18 mouse cellular contexts compared by ENCODE assay signal in the genomic region with DNA sequence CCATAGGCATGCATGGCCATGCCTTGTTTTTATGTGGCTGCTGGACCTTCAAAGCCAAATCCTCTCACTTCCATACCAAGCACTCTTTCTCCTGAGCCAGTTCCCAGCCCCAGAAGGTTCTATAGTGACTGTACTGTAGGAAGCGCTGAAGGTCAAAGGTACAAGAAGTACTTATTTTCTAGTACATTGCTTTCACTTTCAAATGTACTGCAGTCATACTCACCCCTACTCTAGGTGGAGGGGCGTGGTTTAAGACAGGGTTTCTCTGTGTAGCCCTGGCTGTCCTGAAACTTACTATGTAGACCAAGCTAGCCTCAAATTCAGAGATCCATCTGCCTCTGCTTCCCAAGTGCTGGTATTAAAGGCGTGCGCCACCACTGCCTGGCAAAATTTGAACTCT. TPM values are rescaled to one million over a fixed set of nuclear protein-coding genes. Genes with fewer than 3 reads are reported as not detected.
A peak's percentile ranks its signal among the peaks of the same experiment; 100 is the strongest.
DNase-seq lines count a peak whose midpoint lies in the region; ATAC-seq and TF ChIP-seq lines count a peak whose summit lies in the region.
"Had no signal": no experiment of that assay in that cellular context is flagged by ENCODE, and none has a peak within 500 bp of the region (broad histone marks: within the 10 kb centered on the region; RNA-seq: fewer than 3 reads in every experiment).

No protein-coding gene starts in this region.

- no peak for TF ChIP-seq CTCF in ES-Bruce4 (IDR thresholded peaks at IDR 0.05; ENCODE audit: low read depth, low read length)

- H3K4me3 ChIP-seq in ES-Bruce4 (ENCODE audit: low read depth, low read length) = no peak overlapping the region
- no peak overlapping the region for H3K4me3 ChIP-seq in hindbrain, embryonic 14.5 days (replicated peaks; ENCODE audit: low read length)
- H3K4me3 ChIP-seq: embryonic facial prominence, embryonic 13.5 days; forebrain, embryonic 15.5 days; heart, embryonic 10.5 days; hindbrain, embryonic 10.5 days; limb, embryonic 12.5 days; liver, embryonic 12.5 days; midbrain, embryonic 10.5 days had no signal

- no peaks in the 10 kb centered on the region for H3K36me3 ChIP-seq in ES-Bruce4 (ENCODE audit: control insufficient read depth, insufficient read depth, low read length, poor library complexity, severe bottlenecking)
- no peaks in the 10 kb centered on the region for H3K36me3 ChIP-seq in hindbrain, embryonic 14.5 days (replicated peaks; ENCODE audit: control insufficient read depth, insufficient read depth)
- H3K36me3 ChIP-seq: embryonic facial prominence, embryonic 13.5 days; forebrain, embryonic 15.5 days; heart, embryonic 10.5 days; hindbrain, embryonic 10.5 days; limb, embryonic 12.5 days; liver, embryonic 12.5 days; midbrain, embryonic 10.5 days had no signal

- H3K27me3 ChIP-seq in ES-Bruce4 (ENCODE audit: control insufficient read depth, insufficient read depth, low read length, poor library complexity, severe bottlenecking) = no peaks in the 10 kb centered on the region
- no peaks in the 10 kb centered on the region for H3K27me3 ChIP-seq in hindbrain, embryonic 14.5 days (ENCODE audit: control insufficient read depth, insufficient read depth, low read length)
- H3K27me3 ChIP-seq: embryonic facial prominence, embryonic 13.5 days; forebrain, embryonic 15.5 days; limb, embryonic 12.5 days; liver, embryonic 12.5 days had no signal

- peak; percentile 30 for DNase-seq in A20 (ENCODE audit: low read depth, low spot score)
- DNase-seq in frontal cortex, adult 2 months (ENCODE audit: extremely low spot score in 1 of 2, low spot score in 1 of 2) = no peak
- no peak for DNase-seq in urinary bladder, adult 18-20 months (ENCODE audit: low spot score in 2 of 2)
- DNase-seq in hindbrain, embryonic 14.5 days (ENCODE audit: low spot score) = no peak
- DNase-seq in gastrocnemius, postnatal 25 days = no peak
- DNase-seq: cerebellum, adult 8-10 months; lung, embryonic 14.5 days; lung, postnatal 4 days had no signal

- TF ChIP-seq POLR2A in ES-Bruce4 (IDR thresholded peaks at IDR 0.05; ENCODE audit: insufficient read depth, low read length) = no peak

- H3K27ac ChIP-seq in ES-Bruce4 (ENCODE audit: insufficient read depth, low read length) = peak overlapping the region; percentile 90
- H3K27ac ChIP-seq in hindbrain, embryonic 14.5 days = no peak overlapping the region
- H3K27ac ChIP-seq: embryonic facial prominence, embryonic 13.5 days; forebrain, embryonic 15.5 days; heart, embryonic 10.5 days; hindbrain, embryonic 10.5 days; limb, embryonic 12.5 days; liver, embryonic 12.5 days; midbrain, embryonic 10.5 days had no signal

- TF ChIP-seq EP300 in ES-Bruce4 (IDR thresholded peaks at IDR 0.05; ENCODE audit: insufficient read depth, low read depth, low read length) = no peak

- no peak overlapping the region for H3K4me2 ChIP-seq in hindbrain, embryonic 14.5 days (replicated peaks)
- H3K4me2 ChIP-seq: embryonic facial prominence, embryonic 13.5 days; forebrain, embryonic 15.5 days; limb, embryonic 12.5 days; liver, embryonic 12.5 days; lung, embryonic 14.5 days had no signal

- H3K4me1 ChIP-seq in ES-Bruce4 (ENCODE audit: control insufficient read depth, insufficient read depth, low read length) = peaks cover 5% of the 10 kb centered on the region
- H3K4me1 ChIP-seq in hindbrain, embryonic 14.5 days (replicated peaks; ENCODE audit: control insufficient read depth, insufficient read depth, low read length) = no peaks in the 10 kb centered on the region
- H3K4me1 ChIP-seq: embryonic facial prominence, embryonic 13.5 days; forebrain, embryonic 15.5 days; heart, embryonic 10.5 days; hindbrain, embryonic 10.5 days; limb, embryonic 12.5 days; liver, embryonic 12.5 days; midbrain, embryonic 10.5 days had no signal

- peak overlapping the region; percentile 59 for H3K9ac ChIP-seq in ES-Bruce4 (ENCODE audit: low read depth, poor library complexity, severe bottlenecking)
- no peak overlapping the region for H3K9ac ChIP-seq in hindbrain, embryonic 14.5 days
- H3K9ac ChIP-seq: embryonic facial prominence, embryonic 13.5 days; forebrain, embryonic 15.5 days; limb, embryonic 12.5 days; liver, embryonic 12.5 days; lung, embryonic 14.5 days had no signal

- ATAC-seq in activated CD4-positive, CD25-positive, alpha-beta regulatory T cell, adult 4 months = peak; percentile 97
- ATAC-seq in megakaryocyte progenitor cell, adult 5-6 weeks (replicated peaks; ENCODE audit: poor library complexity) = 0 out of 2 replicates have a peak, but pooled peaks have one; percentile 31
- no peak for ATAC-seq in hindbrain, embryonic 14.5 days (ENCODE audit: low FRiP score)
- ATAC-seq: forebrain, embryonic 15.5 days; liver, embryonic 12.5 days had no signal

- WGBS in hindbrain, embryonic 14.5 days = 91% methylated on average over 4 of the region's 4 CpGs

- H3K9me3 ChIP-seq in ES-Bruce4 (replicated peaks; ENCODE audit: control insufficient read depth, insufficient read depth, low read length, poor library complexity, severe bottlenecking) = no peaks in the 10 kb centered on the region
- no peaks in the 10 kb centered on the region for H3K9me3 ChIP-seq in hindbrain, embryonic 14.5 days (ENCODE audit: control insufficient read depth, low read length)
- H3K9me3 ChIP-seq: embryonic facial prominence, embryonic 13.5 days; forebrain, embryonic 15.5 days; heart, embryonic 10.5 days; hindbrain, embryonic 10.5 days; limb, embryonic 12.5 days; liver, embryonic 12.5 days; midbrain, embryonic 10.5 days had no signal

RNA-seq across cellular contexts. Expression of gene Helz, which starts 8.7 kb away (rescaled TPM):
- 75.1 and 75.2 TPM in 2 replicates for polyA plus RNA-seq in ES-Bruce4 (2011; ENCODE audit: insufficient read depth, insufficient read length, low read depth, missing spikeins)
- polyA plus RNA-seq in activated CD4-positive, CD25-positive, alpha-beta regulatory T cell, adult 4 months (2017; shearing (Covaris generic)) = 10 to 100 TPM; 23.9 to 30.6 TPM
- total RNA-seq in megakaryocyte progenitor cell, adult 5-6 weeks (2015) = 25.4 and 27.1 TPM in 2 replicates
- 17.6 and 27.3 TPM in 2 replicates for total RNA-seq in megakaryocyte progenitor cell, adult 5-6 weeks (2017)
- polyA plus RNA-seq in frontal cortex, adult 2 months (2012; rRNA removed) = 16.3 and 16.6 TPM in 2 replicates
- 18.4 and 18.9 TPM in 2 replicates for polyA plus RNA-seq in hindbrain, embryonic 14.5 days (2014; fragmentation: Nextera tagmentation; extraction: Ambion mirVana)
- 10 to 100 TPM; 14.7 to 16.9 TPM for total RNA-seq in gastrocnemius, postnatal 25 days (2021)

RNA-seq across cellular contexts. Expression of gene Psmd12, which starts 59.7 kb away (rescaled TPM):
- 155 and 167 TPM in 2 replicates for polyA plus RNA-seq in ES-Bruce4 (2011; ENCODE audit: insufficient read depth, insufficient read length, low read depth, missing spikeins)
- 100 to 1,000 TPM; 121 to 141 TPM for polyA plus RNA-seq in activated CD4-positive, CD25-positive, alpha-beta regulatory T cell, adult 4 months (2017; shearing (Covaris generic))
- 84.3 and 95.9 TPM in 2 replicates for total RNA-seq in megakaryocyte progenitor cell, adult 5-6 weeks (2015)
- 133 and 162 TPM in 2 replicates for total RNA-seq in megakaryocyte progenitor cell, adult 5-6 weeks (2017)
- 58.4 and 61.0 TPM in 2 replicates for polyA plus RNA-seq in frontal cortex, adult 2 months (2012; rRNA removed)
- 159 and 165 TPM in 2 replicates for polyA plus RNA-seq in hindbrain, embryonic 14.5 days (2014; fragmentation: Nextera tagmentation; extraction: Ambion mirVana)
- 100 to 1,000 TPM in 1 of 2 experiments, 10 to 100 TPM in 1; 92.3 to 104 TPM for total RNA-seq in gastrocnemius, postnatal 25 days (2021)
